Mouse (Mus musculus): ENCODE data around the gene Lifr. TPM values are rescaled to one million over a fixed set of nuclear protein-coding genes. Genes with fewer than 3 reads are reported as not detected.

The Lifr gene
- polyA plus RNA-seq (2012; rRNA removed; ENCODE audit: low replicate concordance): 17.4 and 112 TPM in 2 replicates

DNA sequence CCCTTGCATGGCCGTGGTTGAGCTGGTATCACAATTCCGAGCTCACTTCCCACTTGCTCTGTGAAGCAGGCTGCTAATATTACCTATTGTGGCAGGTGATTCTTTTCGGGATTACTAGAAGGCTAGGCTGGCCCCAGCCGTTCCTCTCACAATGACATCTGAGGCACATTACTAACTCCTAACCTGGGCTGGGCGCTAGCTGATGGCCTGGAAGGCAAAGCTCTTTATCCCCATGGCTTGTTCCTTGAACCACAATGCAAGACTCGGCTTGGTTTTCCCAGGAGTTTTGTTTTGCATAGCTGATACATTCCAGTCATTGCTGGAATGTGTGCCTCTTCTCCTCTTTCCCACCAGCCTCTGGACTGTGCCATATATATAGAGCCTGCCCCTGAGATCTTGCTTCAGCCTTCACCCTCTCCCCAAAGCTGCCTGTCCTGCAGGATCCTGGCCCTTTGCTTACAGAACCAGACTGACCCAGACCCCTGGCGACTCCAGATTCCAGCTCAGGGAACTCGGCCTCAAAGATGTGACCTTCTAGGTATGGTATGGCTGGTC is at the start of gene Lifr:
TSS of gene Lifr (plus strand) at position 404 of the 555 bp plus-strand sequence.

Other genes with a start within 250 kb of the Lifr start
- gene Osmr, start 215.6 kb upstream of the Lifr start, polyA plus RNA-seq (2012; rRNA removed; ENCODE audit: low replicate concordance): 8.9 and 21.4 TPM in 2 replicates